Mouse (Mus musculus) megakaryocyte, embryonic 14.5 days (primary cell): ENCODE data around the gene Mdfic. TPM values are rescaled to one million over a fixed set of nuclear protein-coding genes. Genes with fewer than 3 reads are reported as not detected.

Experiments used
- H3K27me3 ChIP-seq: replicated peaks from 2 replicates; pipeline ENCODE3; 2012; ENCODE audit warnings: inconsistent platforms
- H3K36me3 ChIP-seq: replicated peaks from 2 replicates; pipeline ENCODE3; 2012; ENCODE audit warnings: low read length, inconsistent platforms, mixed read lengths
- H3K4me1 ChIP-seq: 2 replicates; pipeline ENCODE4 v1.6.1; 2012; ENCODE audit warnings: inconsistent platforms
- H3K4me3 ChIP-seq: replicated peaks from 2 replicates; pipeline ENCODE3; 2012; ENCODE audit warnings: moderate library complexity, mild to moderate bottlenecking, inconsistent platforms
- H3K9me3 ChIP-seq: 2 replicates; pipeline ENCODE4 v1.6.1; 2012; ENCODE audit warnings: inconsistent platforms
- FLI1 ChIP-seq: IDR thresholded peaks from 2 replicates; pipeline ENCODE4 v1.6.1; 2012; ENCODE audit warnings: low read length, inconsistent platforms, mixed read lengths
- GATA1 ChIP-seq: IDR thresholded peaks from 3 replicates; pipeline ENCODE4 v1.6.1; 2012; ENCODE audit warnings: mixed read lengths, low read length, inconsistent platforms, borderline replicate concordance
- polyA plus RNA-seq: library from polyadenylated mRNA; stranded (reverse); fragments of >175 nt; gene quantifications from 2 replicates; pipeline ENCODE4 v1.2.3, GENCODE M21; 2012; ENCODE audit warnings: low replicate concordance; ENCODE audit not compliant: insufficient read depth

Mdfic gene
- polyA plus RNA-seq, 1 experiment: 0.95 TPM

DNA sequence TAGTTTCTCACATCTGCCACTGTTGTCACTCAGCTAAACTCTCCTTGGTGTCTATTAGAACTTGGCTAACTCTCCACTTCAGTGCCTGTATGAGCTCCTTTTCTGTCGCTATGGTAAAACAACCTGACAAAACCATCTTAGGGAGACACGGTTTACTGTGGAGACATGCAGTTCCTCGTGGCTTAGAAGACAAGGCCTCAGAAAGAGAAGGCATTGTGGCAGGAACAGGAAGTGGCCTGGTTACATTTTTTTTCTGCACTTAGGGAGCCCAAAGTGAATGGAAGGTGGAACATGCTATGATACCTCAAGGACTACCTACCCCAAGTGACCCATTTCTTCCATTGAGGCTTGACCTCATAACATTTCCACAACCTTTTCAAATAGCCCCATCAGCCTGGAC, 18.7 kb downstream of the Mdfic start:
- Histone ChIP-seq H3K4me1 (peaks cover 12% of the 10 kb centered on the region), H3K36me3 (no peaks in the 10 kb centered on the region), H3K4me3 (no peak overlapping the region), H3K9me3 (no peaks in the 10 kb centered on the region), H3K27me3 (no peaks in the 10 kb centered on the region)
- TF ChIP-seq FLI1 (no peak), GATA1 (no peak)

DNA sequence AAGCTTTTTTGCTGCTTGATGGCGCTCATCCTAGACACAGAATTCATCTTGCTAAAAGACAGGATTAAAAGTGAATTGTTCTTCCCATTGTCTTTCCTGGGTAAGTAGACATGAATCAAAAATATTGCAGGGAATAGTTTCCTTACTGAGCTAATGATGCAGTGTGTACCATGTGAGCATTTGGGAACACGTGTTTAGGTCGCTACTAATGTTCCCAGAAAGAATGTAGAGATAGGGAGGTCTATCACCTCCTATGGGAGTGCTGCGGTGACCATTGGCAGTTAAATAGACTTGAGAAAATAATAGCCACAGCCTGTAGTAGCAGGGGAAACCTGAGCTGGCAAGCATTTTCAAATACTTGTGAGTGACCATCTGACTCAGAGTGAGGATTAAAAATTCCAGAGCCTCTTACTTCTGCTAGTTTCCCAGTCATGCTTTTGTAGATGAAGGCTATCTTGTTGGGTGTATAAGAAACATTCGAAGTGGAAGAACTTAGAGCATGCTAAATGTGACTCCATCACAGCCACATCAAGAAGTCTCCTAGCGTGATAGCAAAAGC, 22.2 kb downstream of the Mdfic start:
- Histone ChIP-seq H3K4me1 (peaks cover 12% of the 10 kb centered on the region), H3K36me3 (no peaks in the 10 kb centered on the region), H3K4me3 (no peak overlapping the region), H3K9me3 (no peaks in the 10 kb centered on the region), H3K27me3 (no peaks in the 10 kb centered on the region)
- TF ChIP-seq FLI1 (no peak), GATA1 (no peak)

DNA sequence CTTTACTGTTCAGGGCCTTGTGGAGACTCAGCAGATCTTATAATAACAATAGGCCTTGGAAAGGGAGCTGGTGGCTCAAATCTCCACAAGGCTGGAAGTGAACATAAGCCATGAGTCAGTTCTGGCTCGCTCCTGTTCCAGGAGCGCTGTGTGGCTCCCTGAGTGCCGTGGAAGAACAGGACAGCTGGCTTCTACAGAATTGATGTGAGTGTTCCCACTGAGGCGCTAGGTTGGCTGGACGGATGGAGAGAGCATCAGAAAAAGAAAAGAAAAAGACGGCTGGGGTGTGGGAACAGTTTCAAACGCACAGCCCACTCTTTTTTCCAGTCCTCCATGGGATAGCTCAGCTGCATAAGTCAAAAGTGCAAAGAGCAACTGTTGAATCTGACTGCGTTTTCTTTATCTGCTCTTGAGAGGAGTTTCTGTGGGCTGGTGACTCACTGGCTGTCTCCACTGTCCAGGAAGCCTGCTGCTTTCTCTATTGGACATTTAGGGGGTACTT, 22.9 kb downstream of the Mdfic start:
- Histone ChIP-seq H3K4me1 (peaks cover 10% of the 10 kb centered on the region), H3K4me3 (no peak overlapping the region), H3K9me3 (no peaks in the 10 kb centered on the region), H3K36me3 (no peaks in the 10 kb centered on the region), H3K27me3 (no peaks in the 10 kb centered on the region)
- TF ChIP-seq FLI1 (no peak), GATA1 (no peak)

DNA sequence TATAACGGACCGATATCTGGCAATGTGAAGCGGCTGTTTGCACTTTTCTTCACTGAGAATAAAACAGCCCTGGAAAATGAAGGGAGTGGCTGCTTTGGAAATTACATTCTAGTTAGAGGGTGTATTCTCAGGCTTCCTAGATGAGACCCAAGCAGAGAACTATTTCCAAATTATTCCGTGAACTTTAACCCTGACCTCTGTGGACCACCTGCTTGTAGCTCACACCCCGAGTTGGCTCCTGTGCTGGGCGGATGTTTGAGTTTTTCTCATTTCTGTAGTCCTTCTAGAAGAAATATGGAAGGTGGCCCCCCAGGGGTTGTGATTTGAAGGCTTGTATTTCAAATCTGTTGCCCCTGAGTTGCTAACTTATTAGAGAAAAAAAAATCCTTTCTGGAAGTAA, 23.3 kb downstream of the Mdfic start:
- peaks cover 6% of the 10 kb centered on the region for H3K4me1 ChIP-seq
- no peaks in the 10 kb centered on the region for H3K36me3 ChIP-seq
- TF ChIP-seq FLI1 (no peak), GATA1 (no peak)
- no peaks in the 10 kb centered on the region for H3K9me3 ChIP-seq
- H3K27me3 ChIP-seq: no peaks in the 10 kb centered on the region
- no peak overlapping the region for H3K4me3 ChIP-seq

DNA sequence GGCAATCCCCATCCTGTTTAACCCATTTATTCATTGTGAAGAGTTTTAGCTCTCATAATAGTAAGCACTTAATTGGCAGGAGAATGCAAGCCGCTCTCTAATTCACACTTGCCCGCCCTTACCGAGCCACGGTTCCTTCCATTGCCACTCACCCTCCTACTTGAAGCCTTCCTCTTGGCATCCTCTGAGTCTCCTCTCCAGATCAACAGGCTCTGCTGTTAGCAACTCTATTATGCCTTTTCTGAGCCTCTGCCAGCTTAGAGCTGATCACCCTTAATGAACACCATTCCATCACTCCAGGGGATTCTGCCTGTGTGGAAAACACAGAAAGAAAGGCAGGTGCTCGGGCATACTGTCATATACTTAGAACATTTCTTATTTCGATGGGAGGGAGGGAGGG, 24.9 kb downstream of the Mdfic start:
- Histone ChIP-seq H3K36me3 (no peaks in the 10 kb centered on the region), H3K4me3 (no peak overlapping the region), H3K4me1 (no peaks in the 10 kb centered on the region), H3K9me3 (no peaks in the 10 kb centered on the region), H3K27me3 (no peaks in the 10 kb centered on the region)
- TF ChIP-seq GATA1 (no peak), FLI1 (no peak)

DNA sequence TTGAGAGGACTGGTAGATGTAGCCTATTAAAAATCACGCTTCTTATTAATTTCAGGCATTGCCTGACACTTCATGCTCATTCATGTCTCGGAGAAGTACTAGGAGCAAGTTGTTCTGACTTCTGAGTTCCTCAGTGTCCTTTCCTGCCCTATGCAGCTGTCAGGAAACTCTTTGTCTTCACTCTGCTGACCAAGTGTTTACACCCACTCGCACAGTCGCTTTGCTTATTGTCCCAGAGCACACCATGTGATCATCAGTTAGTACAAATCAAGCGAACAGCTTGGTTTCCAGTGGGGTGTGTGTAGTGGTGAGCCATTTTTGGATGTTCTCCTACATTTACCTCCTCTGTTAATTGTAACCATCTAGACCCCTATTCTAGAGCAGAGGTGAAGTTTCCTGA, 25.4 kb downstream of the Mdfic start:
- H3K4me3 ChIP-seq: no peak overlapping the region
- TF ChIP-seq FLI1: no peak
- TF ChIP-seq GATA1: no peak
- no peaks in the 10 kb centered on the region for H3K9me3 ChIP-seq
- H3K27me3 ChIP-seq: no peaks in the 10 kb centered on the region
- H3K36me3 ChIP-seq: no peaks in the 10 kb centered on the region
- no peaks in the 10 kb centered on the region for H3K4me1 ChIP-seq

DNA sequence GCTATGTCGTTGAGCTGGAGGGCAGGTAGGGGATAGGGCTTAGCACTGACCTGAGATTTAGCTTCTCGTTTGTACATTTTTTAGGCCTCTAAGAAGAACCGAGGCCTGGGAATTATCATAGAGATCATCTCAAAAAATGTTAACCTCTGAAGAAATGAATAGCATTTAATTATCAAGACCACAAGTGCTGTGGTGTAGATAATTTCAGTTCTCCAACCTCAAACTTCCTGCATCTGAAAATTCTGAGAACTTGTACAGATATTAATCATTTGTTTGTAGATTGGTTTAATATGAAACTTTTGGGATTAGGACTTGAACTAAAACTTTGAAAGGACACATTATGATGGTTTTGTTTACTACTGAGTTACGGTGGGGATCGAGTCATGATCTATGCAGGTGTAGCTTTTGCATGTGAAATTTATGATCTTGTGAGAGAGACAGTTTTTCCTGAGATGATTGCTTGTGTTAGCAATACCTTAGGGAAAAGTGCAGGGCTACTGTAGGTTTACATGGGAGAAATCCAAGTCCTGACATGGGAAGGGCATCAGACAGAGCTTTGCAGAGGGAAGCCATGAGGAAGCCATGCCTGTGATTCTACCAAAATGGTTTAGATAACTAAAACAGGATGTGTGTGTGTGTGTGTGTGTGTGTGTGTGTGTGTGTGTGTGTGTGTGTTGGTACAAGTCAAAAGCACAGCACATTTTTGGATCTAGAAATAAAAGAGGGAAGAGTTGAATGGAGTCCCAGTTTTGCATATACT, 27.1 kb downstream of the Mdfic start:
- no peak overlapping the region for H3K4me3 ChIP-seq
- H3K4me1 ChIP-seq: no peaks in the 10 kb centered on the region
- H3K36me3 ChIP-seq: peaks cover 3% of the 10 kb centered on the region
- no peaks in the 10 kb centered on the region for H3K9me3 ChIP-seq
- no peaks in the 10 kb centered on the region for H3K27me3 ChIP-seq
- TF ChIP-seq FLI1 (no peak), GATA1 (no peak)

DNA sequence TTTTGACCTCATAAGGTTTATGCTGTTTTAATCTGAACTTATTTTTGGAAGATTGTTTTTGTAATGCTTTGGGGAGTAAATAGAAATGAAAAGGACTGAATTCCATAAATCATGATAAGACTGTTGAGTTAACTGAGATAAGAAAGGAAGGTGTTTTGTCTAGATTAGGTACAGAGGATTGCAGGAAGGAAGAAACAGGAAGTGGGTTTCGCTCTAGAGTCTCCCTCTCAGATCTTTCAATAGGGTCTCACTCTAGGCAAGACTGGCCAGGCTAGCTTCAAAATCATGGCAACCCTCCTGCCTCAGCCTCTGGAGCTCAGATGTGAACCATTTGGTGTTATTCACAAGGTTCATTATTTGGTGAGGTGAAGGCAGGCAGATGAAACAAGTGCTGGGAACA, 27.8 kb downstream of the Mdfic start:
- peaks cover 3% of the 10 kb centered on the region for H3K36me3 ChIP-seq
- H3K4me3 ChIP-seq: no peak overlapping the region
- H3K27me3 ChIP-seq: no peaks in the 10 kb centered on the region
- no peaks in the 10 kb centered on the region for H3K4me1 ChIP-seq
- H3K9me3 ChIP-seq: no peaks in the 10 kb centered on the region
- no peak for TF ChIP-seq FLI1
- TF ChIP-seq GATA1: no peak

DNA sequence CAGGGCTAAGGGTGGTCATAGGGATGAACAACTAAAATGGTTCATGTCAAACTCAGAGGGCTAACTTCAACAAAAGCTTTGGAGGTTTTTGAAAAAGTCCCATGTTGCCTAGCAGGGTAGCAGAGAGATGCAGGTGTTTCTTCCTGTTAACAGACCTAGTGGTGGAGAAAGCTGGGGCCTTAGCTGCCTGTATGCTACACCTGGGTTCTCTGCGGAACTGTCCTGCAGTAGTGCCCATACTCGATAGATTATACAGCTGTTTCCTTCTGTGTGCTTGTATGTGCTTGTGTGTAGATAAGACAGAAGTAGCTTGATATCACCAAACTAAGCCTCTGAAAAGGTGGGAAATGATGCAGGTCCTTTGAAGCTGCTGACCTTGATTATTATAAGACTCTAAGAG, 28.5 kb downstream of the Mdfic start:
- TF ChIP-seq GATA1 (no peak), FLI1 (no peak)
- Histone ChIP-seq H3K9me3 (no peaks in the 10 kb centered on the region), H3K4me3 (no peak overlapping the region), H3K4me1 (no peaks in the 10 kb centered on the region), H3K36me3 (peaks cover 3% of the 10 kb centered on the region), H3K27me3 (no peaks in the 10 kb centered on the region)

DNA sequence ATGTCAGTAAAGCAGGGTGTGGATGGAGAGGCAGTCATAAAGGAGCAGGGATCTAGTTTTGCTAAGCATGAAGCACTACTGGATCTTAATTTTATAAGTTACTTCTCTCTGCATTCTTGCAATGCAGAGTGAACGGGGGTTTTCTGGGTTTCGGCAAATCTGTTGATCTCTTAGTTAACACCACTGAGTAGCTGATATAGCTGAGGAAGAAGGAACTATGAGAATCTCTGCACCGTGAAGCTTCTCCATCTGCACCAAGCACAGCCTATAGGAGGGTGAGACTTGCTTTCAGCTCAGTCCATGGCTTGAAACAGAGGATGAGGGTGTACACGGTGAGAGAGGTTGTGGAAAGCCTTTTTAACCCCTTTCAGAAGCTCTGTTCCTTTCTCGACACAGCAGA, 29.6 kb downstream of the Mdfic start:
- TF ChIP-seq FLI1: no peak
- no peak for TF ChIP-seq GATA1
- no peaks in the 10 kb centered on the region for H3K9me3 ChIP-seq
- no peaks in the 10 kb centered on the region for H3K4me1 ChIP-seq
- H3K36me3 ChIP-seq: peaks cover 3% of the 10 kb centered on the region
- no peak overlapping the region for H3K4me3 ChIP-seq
- H3K27me3 ChIP-seq: no peaks in the 10 kb centered on the region
